Mouse (Mus musculus): Measurements from ENCODE around the gene Frs3. TPM values are rescaled to one million over a fixed set of nuclear protein-coding genes. Genes with fewer than 3 reads are reported as not detected.

Frs3 gene
- total and polyA plus RNA-seq, 3 experiments, result 1.6 to 2.1 (median 2.0) TPM

DNA sequence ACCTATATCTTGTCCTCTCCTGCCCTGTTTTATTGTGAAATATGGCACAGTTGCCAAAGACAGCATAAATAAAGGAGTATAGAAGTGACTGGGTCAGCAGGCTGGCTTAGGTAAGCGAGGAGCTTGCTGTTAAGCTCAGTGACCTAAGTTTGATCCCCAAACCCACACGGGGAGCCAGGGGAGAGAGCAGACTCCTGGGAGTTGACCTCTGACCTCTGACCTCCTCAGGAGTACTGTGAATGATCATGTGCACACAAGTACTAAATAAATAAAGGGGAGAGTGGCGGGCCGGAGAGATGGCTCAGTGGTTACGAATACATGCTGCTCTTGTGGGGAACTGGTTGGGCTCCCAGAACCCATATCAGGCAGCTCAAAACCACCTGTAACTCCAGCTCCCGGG is 61.3 kb downstream of the Frs3 start:
- peaks cover 53% of the 10 kb centered on the region for H3K36me3 ChIP-seq (replicated peaks)
- H3K9me3 ChIP-seq (replicated peaks), result peaks cover 3% of the 10 kb centered on the region; the same call in 1 of the 2 replicates
- H3K4me1 ChIP-seq (ENCODE audit: insufficient read depth, low read depth, low read length), result peaks cover 52% of the 10 kb centered on the region
- H3K4me3 ChIP-seq (ENCODE audit: low read depth, low read length), result no peak overlapping the region
- ATAC-seq (ENCODE audit: extremely low read depth, insufficient number of reproducible peaks, low FRiP score, poor library complexity, severe bottlenecking), result no peak
- no peak for TF ChIP-seq GATA2 (IDR thresholded peaks at IDR 0.05; ENCODE audit: borderline replicate concordance, low read depth, low read length)
- no peak for TF ChIP-seq TAL1 (conservative IDR thresholded peaks at IDR 0.05; ENCODE audit: low read depth, low read length)
- TF ChIP-seq GATA1 (IDR thresholded peaks at IDR 0.05; ENCODE audit: borderline replicate concordance, low read length), result no peak
- no peak for TF ChIP-seq CTCF (IDR thresholded peaks at IDR 0.05; ENCODE audit: low read depth, low read length)
- TF ChIP-seq POLR2AphosphoS5 (IDR thresholded peaks at IDR 0.05; ENCODE audit: insufficient replicate concordance, low read depth, low read length), result no peak
- DNase-seq (ENCODE audit: low spot score), result no peak
- no peaks in the 10 kb centered on the region for H3K27me3 ChIP-seq (ENCODE audit: insufficient read depth, low read length)

- H3K4me1 ChIP-seq (ENCODE audit: insufficient read depth, low read depth, low read length), result peaks cover 65% of the 10 kb centered on the region
These were observed 63.0 kb downstream of the Frs3 start for GRCm38 (mm10) chr17:47751811-47752210.

DNA sequence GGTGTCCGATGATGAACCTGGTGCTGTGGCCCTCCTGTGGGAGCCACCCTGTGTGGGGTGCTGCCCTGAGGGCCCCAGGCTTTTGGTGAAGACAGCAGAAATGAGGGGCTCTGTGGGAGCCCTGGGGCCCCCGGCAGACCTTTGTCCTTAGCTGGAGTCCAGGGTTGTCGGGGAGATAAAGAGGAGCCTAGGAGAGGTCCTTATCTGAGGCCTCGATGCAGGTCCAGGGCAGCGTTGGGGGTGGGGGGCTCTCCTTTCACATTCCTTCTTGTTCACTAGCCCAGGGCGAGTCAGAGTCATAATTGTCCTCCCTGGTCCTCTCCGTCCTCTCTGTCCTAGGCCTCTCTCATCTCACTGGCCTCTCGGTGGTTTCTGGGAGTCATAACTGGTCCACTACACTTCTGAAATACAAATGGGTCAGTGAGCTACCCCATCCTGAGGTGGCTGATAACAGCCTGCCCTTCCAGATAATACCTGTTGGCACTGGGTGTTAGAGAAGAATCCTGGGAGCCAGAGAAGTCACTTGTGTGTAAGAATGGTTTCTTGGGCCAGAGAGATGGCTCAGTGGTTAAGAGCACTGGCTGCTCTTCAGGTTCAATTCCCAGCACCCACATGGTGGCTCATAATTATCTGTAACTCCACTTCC is 64.4 kb downstream of the Frs3 start:
- TF ChIP-seq CTCF (IDR thresholded peaks at IDR 0.05; ENCODE audit: low read depth, low read length) (no peak), TAL1 (conservative IDR thresholded peaks at IDR 0.05; ENCODE audit: low read depth, low read length) (0 out of 2 replicates have a peak, but pooled peaks have one; percentile 29), GATA1 (IDR thresholded peaks at IDR 0.05; ENCODE audit: borderline replicate concordance, low read length) (no peak), POLR2AphosphoS5 (IDR thresholded peaks at IDR 0.05; ENCODE audit: insufficient replicate concordance, low read depth, low read length) (no peak)
- peaks cover 49% of the 10 kb centered on the region for H3K36me3 ChIP-seq (replicated peaks)
- ATAC-seq (ENCODE audit: extremely low read depth, insufficient number of reproducible peaks, low FRiP score, poor library complexity, severe bottlenecking), result 0 out of 2 replicates have a peak, but pooled peaks have one; percentile 15
- H3K27me3 ChIP-seq (ENCODE audit: insufficient read depth, low read length), result no peaks in the 10 kb centered on the region
- no peak for DNase-seq (ENCODE audit: low spot score)
- peaks cover 3% of the 10 kb centered on the region; the same call in 1 of the 2 replicates for H3K9me3 ChIP-seq (replicated peaks)
- peaks cover 71% of the 10 kb centered on the region for H3K4me1 ChIP-seq (ENCODE audit: insufficient read depth, low read depth, low read length)
- peak overlapping the region; percentile 59; the same call in 1 of the 2 replicates for H3K4me3 ChIP-seq (ENCODE audit: low read depth, low read length)

More at GRCm38 (mm10) chr17:47751811-47752210, 63.0 kb downstream of the Frs3 start:
- Histone ChIP-seq H3K4me3 (ENCODE audit: low read depth, low read length) (no peak overlapping the region), H3K36me3 (replicated peaks) (peaks cover 53% of the 10 kb centered on the region), H3K9me3 (replicated peaks) (peaks cover 3% of the 10 kb centered on the region; the same call in 1 of the 2 replicates), H3K27me3 (ENCODE audit: insufficient read depth, low read length) (no peaks in the 10 kb centered on the region)
- ATAC-seq (ENCODE audit: extremely low read depth, insufficient number of reproducible peaks, low FRiP score, poor library complexity, severe bottlenecking) (no peak), DNase-seq (ENCODE audit: low spot score) (no peak)
- TF ChIP-seq CTCF (IDR thresholded peaks at IDR 0.05; ENCODE audit: low read depth, low read length) (no peak), GATA2 (IDR thresholded peaks at IDR 0.05; ENCODE audit: borderline replicate concordance, low read depth, low read length) (no peak), TAL1 (conservative IDR thresholded peaks at IDR 0.05; ENCODE audit: low read depth, low read length) (no peak), GATA1 (IDR thresholded peaks at IDR 0.05; ENCODE audit: borderline replicate concordance, low read length) (no peak), POLR2AphosphoS5 (IDR thresholded peaks at IDR 0.05; ENCODE audit: insufficient replicate concordance, low read depth, low read length) (no peak)

Other genes starting within 250 kb of the Frs3 start
- 29.1 and 31.1 TPM in 2 replicates for gene Taf8, start 186.7 kb upstream of the Frs3 start, total RNA-seq (2014; fragmentation: Nextera tagmentation)
- 39.8 and 47.0 TPM in 2 replicates for gene Taf8, start 186.7 kb upstream of the Frs3 start, total RNA-seq (2017)
- 22.3 and 22.4 TPM in 2 replicates for gene Taf8, start 186.7 kb upstream of the Frs3 start, polyA plus RNA-seq (2012)
- gene Ccnd3, start 184.0 kb upstream of the Frs3 start, total RNA-seq (2014; fragmentation: Nextera tagmentation), result 229 and 238 TPM in 2 replicates
- 134 and 143 TPM in 2 replicates for gene Ccnd3, start 184.0 kb upstream of the Frs3 start, total RNA-seq (2017)
- 426 and 439 TPM in 2 replicates for gene Ccnd3, start 184.0 kb upstream of the Frs3 start, polyA plus RNA-seq (2012)
- 8.1 and 11.8 TPM in 2 replicates for gene Bysl, start 77.5 kb upstream of the Frs3 start, total RNA-seq (2014; fragmentation: Nextera tagmentation)
- gene Bysl, start 77.5 kb upstream of the Frs3 start, total RNA-seq (2017), result 11.3 and 11.9 TPM in 2 replicates
- gene Bysl, start 77.5 kb upstream of the Frs3 start, polyA plus RNA-seq (2012), result 35.2 and 44.0 TPM in 2 replicates
- 36.4 and 38.8 TPM in 2 replicates for gene Med20, start 77.4 kb upstream of the Frs3 start, total RNA-seq (2014; fragmentation: Nextera tagmentation)
- gene Med20, start 77.4 kb upstream of the Frs3 start, total RNA-seq (2017), result 59.8 and 60.8 TPM in 2 replicates
- gene Med20, start 77.4 kb upstream of the Frs3 start, polyA plus RNA-seq (2012), result 6.0 and 9.9 TPM in 2 replicates
- gene Gm20517, start 77.4 kb upstream of the Frs3 start, total RNA-seq (2014; fragmentation: Nextera tagmentation), result 2.7 and 9.6 TPM in 2 replicates
- gene Gm20517, start 77.4 kb upstream of the Frs3 start, total RNA-seq (2017), result 1.2 and 2.0 TPM in 2 replicates
- gene Gm20517, start 77.4 kb upstream of the Frs3 start, polyA plus RNA-seq (2012), result 0.05 TPM in 1 of 2 replicates, not detected in the other
- 16.0 and 41.7 TPM in 2 replicates for gene Usp49, start 58.3 kb upstream of the Frs3 start, total RNA-seq (2014; fragmentation: Nextera tagmentation)
- gene Usp49, start 58.3 kb upstream of the Frs3 start, total RNA-seq (2017), result 5.3 and 6.0 TPM in 2 replicates
- gene Usp49, start 58.3 kb upstream of the Frs3 start, polyA plus RNA-seq (2012), result 15.6 and 16.4 TPM in 2 replicates
- 343 and 409 TPM in 2 replicates for gene Tomm6, start 644 bp upstream of the Frs3 start, total RNA-seq (2014; fragmentation: Nextera tagmentation)
- gene Tomm6, start 644 bp upstream of the Frs3 start, total RNA-seq (2017), result 55.4 and 69.9 TPM in 2 replicates
- 258 and 272 TPM in 2 replicates for gene Tomm6, start 644 bp upstream of the Frs3 start, polyA plus RNA-seq (2012)
- not detected in 2 replicates for gene Gm21981, start 5.4 kb downstream of the Frs3 start, total RNA-seq (2014; fragmentation: Nextera tagmentation)
- gene Gm21981, start 5.4 kb downstream of the Frs3 start, total RNA-seq (2017), result 0.12 and 0.71 TPM in 2 replicates
- 0.21 and 0.44 TPM in 2 replicates for gene Gm21981, start 5.4 kb downstream of the Frs3 start, polyA plus RNA-seq (2012)
- not detected in 2 replicates for gene Prickle4, start 5.7 kb downstream of the Frs3 start, total RNA-seq (2014; fragmentation: Nextera tagmentation)
- gene Prickle4, start 5.7 kb downstream of the Frs3 start, total RNA-seq (2017), result 1.2 TPM in 1 of 2 replicates, not detected in the other
- gene Prickle4, start 5.7 kb downstream of the Frs3 start, polyA plus RNA-seq (2012), result 3.4 and 3.5 TPM in 2 replicates
- not detected in 2 replicates for gene Pgc, start 37.8 kb downstream of the Frs3 start, total RNA-seq (2014; fragmentation: Nextera tagmentation)
- gene Pgc, start 37.8 kb downstream of the Frs3 start, total RNA-seq (2017), result not detected in 2 replicates
- not detected in 2 replicates for gene Pgc, start 37.8 kb downstream of the Frs3 start, polyA plus RNA-seq (2012)
- 11.9 and 17.8 TPM in 2 replicates for gene Tfeb, start 48.0 kb downstream of the Frs3 start, total RNA-seq (2014; fragmentation: Nextera tagmentation)
- gene Tfeb, start 48.0 kb downstream of the Frs3 start, total RNA-seq (2017), result 10.7 and 11.6 TPM in 2 replicates
- 57.0 and 73.2 TPM in 2 replicates for gene Tfeb, start 48.0 kb downstream of the Frs3 start, polyA plus RNA-seq (2012)
- gene Mdfi, start 145.7 kb downstream of the Frs3 start, total RNA-seq (2014; fragmentation: Nextera tagmentation), result not detected in 2 replicates
- gene Mdfi, start 145.7 kb downstream of the Frs3 start, total RNA-seq (2017), result 0.05 TPM in 1 of 2 replicates, not detected in the other
- not detected in 2 replicates for gene Mdfi, start 145.7 kb downstream of the Frs3 start, polyA plus RNA-seq (2012)
- 20.2 and 21.6 TPM in 2 replicates for gene Foxp4, start 235.6 kb downstream of the Frs3 start, total RNA-seq (2014; fragmentation: Nextera tagmentation)
- 0.93 and 1.0 TPM in 2 replicates for gene Foxp4, start 235.6 kb downstream of the Frs3 start, total RNA-seq (2017)
- 54.1 and 64.6 TPM in 2 replicates for gene Foxp4, start 235.6 kb downstream of the Frs3 start, polyA plus RNA-seq (2012)